Mouse (Mus musculus): ENCODE measurements around the gene Gdpgp1. TPM values are rescaled to one million over a fixed set of nuclear protein-coding genes. Genes with fewer than 3 reads are reported as not detected.
A peak's percentile ranks its signal among the peaks of the same experiment; 100 is the strongest.

The Gdpgp1 gene
- polyA plus RNA-seq, 1 experiment from 2014 or later, result 5.6 TPM

DNA sequence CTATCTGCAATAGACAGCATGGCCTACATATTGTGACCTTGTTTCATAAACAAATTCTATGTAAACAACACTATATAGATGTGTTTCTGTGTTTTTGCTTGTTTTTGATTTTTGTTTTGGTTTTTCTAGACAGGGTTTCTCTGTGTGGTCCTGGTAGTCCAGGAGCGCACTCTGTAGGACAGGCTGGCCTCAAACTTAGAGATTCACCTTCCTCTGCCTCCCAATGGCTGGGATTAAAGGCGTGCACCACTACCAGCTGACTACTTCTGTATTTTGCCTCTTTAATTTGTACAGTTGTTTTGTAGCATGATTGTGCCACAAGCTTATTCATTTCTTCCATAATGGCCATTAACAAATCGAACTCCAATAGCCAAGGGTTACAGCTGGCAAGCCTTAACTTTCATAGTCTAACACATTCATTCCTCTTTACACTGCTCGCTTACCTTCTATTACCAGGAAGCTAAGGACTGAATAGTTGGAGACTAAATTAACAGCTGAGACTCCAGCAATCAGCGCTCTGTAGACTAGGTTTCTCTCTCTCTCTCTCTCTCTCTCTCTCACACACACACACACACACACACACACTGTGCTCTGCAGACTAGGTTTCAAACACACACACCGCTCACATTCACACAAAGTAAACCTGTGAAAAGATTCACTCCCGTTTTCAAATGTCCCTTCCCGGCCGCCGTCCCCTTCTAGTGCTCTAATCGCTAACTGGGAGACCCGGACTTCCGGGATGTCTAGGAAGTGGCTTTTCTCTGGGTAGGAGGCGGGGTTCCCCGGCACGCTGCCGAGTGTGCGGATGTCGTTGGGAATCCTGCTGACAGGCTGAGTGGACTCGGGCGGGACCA is 36.5 kb downstream of the Gdpgp1 start, which contains the start of gene Vps33b:
Gene Vps33b (plus strand): TSS at position 753 of the 854 bp plus-strand sequence.
- Histone ChIP-seq H3K4me1 (replicated peaks; ENCODE audit: control insufficient read depth, insufficient read depth, low read length) (0 out of 2 replicates have a peak, but pooled peaks cover 2% of the 10 kb centered on the region), H3K4me3 (ENCODE audit: low read depth, low read length) (peak within 1 kb of the TSS; percentile 87), H3K9me3 (ENCODE audit: control insufficient read depth, low read length) (no peaks in the 10 kb centered on the region), H3K27me3 (ENCODE audit: control insufficient read depth, insufficient read depth, low read length) (no peaks in the 10 kb centered on the region), H3K4me2 (replicated peaks; ENCODE audit: low read depth, low read length) (peak within 1 kb of the TSS; percentile 87), H3K36me3 (ENCODE audit: control insufficient read depth, insufficient read depth, low read length) (peaks cover 10% of the 10 kb centered on the region), H3K27ac (ENCODE audit: low read depth, low read length) (peak within 1 kb of the TSS; percentile 56; the same call in 1 of the 2 replicates), H3K9ac (ENCODE audit: low read depth, low read length) (peak within 1 kb of the TSS; percentile 74)
- WGBS, result 5% methylated on average over 21 of the region's 21 CpGs
- DNase-seq (ENCODE audit: low spot score), result peak; percentile 97
- peak; percentile 92 for ATAC-seq (ENCODE audit: low FRiP score)

DNA sequence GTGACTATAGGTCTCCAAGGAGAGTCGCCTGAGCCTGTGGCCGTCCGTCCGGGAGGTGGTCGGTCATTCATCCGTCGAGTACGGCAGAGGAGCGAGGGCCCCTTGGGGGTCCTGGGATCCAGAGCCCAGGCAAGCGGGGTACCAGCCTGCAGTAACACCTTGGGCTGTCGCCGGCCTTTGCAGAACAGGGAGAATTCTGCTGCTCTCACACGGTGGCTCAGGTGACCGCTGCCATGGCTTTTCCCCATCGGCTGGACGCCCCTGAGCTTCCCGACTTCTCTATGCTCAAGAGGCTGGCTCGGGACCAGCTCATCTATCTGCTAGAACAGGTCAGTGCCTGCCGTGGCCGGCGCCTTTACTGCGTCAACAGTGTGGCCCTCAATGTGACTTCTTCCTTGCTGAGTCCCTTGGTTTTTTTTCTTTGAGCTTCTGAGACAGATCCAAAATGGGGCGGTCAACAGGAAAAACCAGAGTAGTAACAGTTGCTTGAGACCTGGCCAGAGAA is 37.1 kb downstream of the Gdpgp1 start:
- peak overlapping the region; percentile 87 for H3K4me3 ChIP-seq (ENCODE audit: low read depth, low read length)
- no peaks in the 10 kb centered on the region for H3K27me3 ChIP-seq (ENCODE audit: control insufficient read depth, insufficient read depth, low read length)
- peak overlapping the region; percentile 56; the same call in 1 of the 2 replicates for H3K27ac ChIP-seq (ENCODE audit: low read depth, low read length)
- peak overlapping the region; percentile 87 for H3K4me2 ChIP-seq (replicated peaks; ENCODE audit: low read depth, low read length)
- DNase-seq (ENCODE audit: low spot score), result no peak
- ATAC-seq (ENCODE audit: low FRiP score), result peak; percentile 70
- H3K4me1 ChIP-seq (replicated peaks; ENCODE audit: control insufficient read depth, insufficient read depth, low read length), result 0 out of 2 replicates have a peak, but pooled peaks cover 2% of the 10 kb centered on the region
- peaks cover 3% of the 10 kb centered on the region for H3K9me3 ChIP-seq (ENCODE audit: control insufficient read depth, low read length)
- H3K36me3 ChIP-seq (ENCODE audit: control insufficient read depth, insufficient read depth, low read length), result peaks cover 16% of the 10 kb centered on the region
- WGBS, result 2% methylated on average over 23 of the region's 23 CpGs
- H3K9ac ChIP-seq (ENCODE audit: low read depth, low read length), result peak overlapping the region; percentile 74

GRCm38 (mm10) chr7:80273456-80273855 is 40.8 kb downstream of the Gdpgp1 start:
- WGBS, result 89% methylated on average over 2 of the region's 2 CpGs
- DNase-seq (ENCODE audit: low spot score), result no peak
- Histone ChIP-seq H3K4me1 (replicated peaks; ENCODE audit: control insufficient read depth, insufficient read depth, low read length) (0 out of 2 replicates have a peak, but pooled peaks cover 2% of the 10 kb centered on the region), H3K9me3 (ENCODE audit: control insufficient read depth, low read length) (peaks cover 9% of the 10 kb centered on the region), H3K27me3 (ENCODE audit: control insufficient read depth, insufficient read depth, low read length) (no peaks in the 10 kb centered on the region), H3K27ac (ENCODE audit: low read depth, low read length) (no peak overlapping the region), H3K4me2 (replicated peaks; ENCODE audit: low read depth, low read length) (no peak overlapping the region), H3K4me3 (ENCODE audit: low read depth, low read length) (no peak overlapping the region), H3K36me3 (ENCODE audit: control insufficient read depth, insufficient read depth, low read length) (peaks cover 21% of the 10 kb centered on the region), H3K9ac (ENCODE audit: low read depth, low read length) (no peak overlapping the region)
- no peak for ATAC-seq (ENCODE audit: low FRiP score)

DNA sequence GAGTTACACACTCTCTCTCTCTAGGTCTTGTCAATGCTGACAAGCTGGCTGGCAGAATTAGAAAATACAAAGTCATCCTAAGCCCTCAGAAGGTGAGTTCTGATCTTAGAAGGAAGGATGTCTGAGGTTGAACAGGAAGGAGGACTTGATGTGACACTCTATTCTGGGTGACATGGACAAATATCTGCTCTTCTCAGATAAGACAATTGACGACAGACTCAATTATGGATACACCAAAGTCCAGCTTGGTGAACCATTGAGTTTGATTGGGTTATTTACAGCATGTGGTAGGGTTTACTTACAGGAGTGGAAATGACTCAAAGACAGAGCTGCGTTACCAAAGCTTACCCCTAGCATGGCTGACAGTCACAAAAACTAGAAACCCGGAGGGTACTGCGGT is 43.7 kb downstream of the Gdpgp1 start:
- Histone ChIP-seq H3K9ac (ENCODE audit: low read depth, low read length) (no peak overlapping the region), H3K36me3 (ENCODE audit: control insufficient read depth, insufficient read depth, low read length) (peaks cover 21% of the 10 kb centered on the region), H3K27ac (ENCODE audit: low read depth, low read length) (no peak overlapping the region), H3K4me3 (ENCODE audit: low read depth, low read length) (no peak overlapping the region), H3K4me2 (replicated peaks; ENCODE audit: low read depth, low read length) (no peak overlapping the region), H3K4me1 (replicated peaks; ENCODE audit: control insufficient read depth, insufficient read depth, low read length) (no peaks in the 10 kb centered on the region), H3K9me3 (ENCODE audit: control insufficient read depth, low read length) (peaks cover 9% of the 10 kb centered on the region), H3K27me3 (ENCODE audit: control insufficient read depth, insufficient read depth, low read length) (no peaks in the 10 kb centered on the region)
- no peak for ATAC-seq (ENCODE audit: low FRiP score)
- 98% methylated on average over 4 of the region's 4 CpGs for WGBS
- DNase-seq (ENCODE audit: low spot score), result no peak

- WGBS, result 81% methylated on average over 10 of the region's 10 CpGs
- no peaks in the 10 kb centered on the region for H3K27me3 ChIP-seq (ENCODE audit: control insufficient read depth, insufficient read depth, low read length)
- H3K4me1 ChIP-seq (replicated peaks; ENCODE audit: control insufficient read depth, insufficient read depth, low read length), result no peaks in the 10 kb centered on the region
- no peak overlapping the region for H3K9ac ChIP-seq (ENCODE audit: low read depth, low read length)
- DNase-seq (ENCODE audit: low spot score) (no peak), ATAC-seq (ENCODE audit: low FRiP score) (no peak)
- no peak overlapping the region for H3K4me2 ChIP-seq (replicated peaks; ENCODE audit: low read depth, low read length)
- no peak overlapping the region for H3K4me3 ChIP-seq (ENCODE audit: low read depth, low read length)
- peaks cover 7% of the 10 kb centered on the region for H3K36me3 ChIP-seq (ENCODE audit: control insufficient read depth, insufficient read depth, low read length)
- no peak overlapping the region for H3K27ac ChIP-seq (ENCODE audit: low read depth, low read length)
- peaks cover 3% of the 10 kb centered on the region for H3K9me3 ChIP-seq (ENCODE audit: control insufficient read depth, low read length)
Observed at GRCm38 (mm10) chr7:80280032-80280431, 47.4 kb downstream of the Gdpgp1 start.

DNA sequence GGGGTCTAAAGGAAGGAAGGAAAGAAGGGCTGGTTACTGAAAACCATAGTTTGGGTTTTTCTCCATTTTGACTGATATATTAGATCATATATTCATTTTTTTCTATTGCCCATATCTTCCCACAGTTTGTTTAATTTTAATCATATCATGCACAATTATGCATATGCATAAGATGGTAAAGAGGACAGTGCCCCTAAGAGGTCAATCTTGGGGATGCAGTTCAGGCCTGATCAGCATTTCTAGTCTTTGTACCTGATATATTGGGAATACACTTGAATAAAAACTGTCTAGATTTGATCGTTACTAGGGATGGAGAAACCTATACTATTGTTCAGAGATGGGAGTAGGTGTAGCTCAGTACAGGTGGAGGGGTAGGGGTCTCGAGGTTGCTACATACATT is 48.3 kb downstream of the Gdpgp1 start:
- no peak for DNase-seq (ENCODE audit: low spot score)
- H3K9ac ChIP-seq (ENCODE audit: low read depth, low read length), result no peak overlapping the region

DNA sequence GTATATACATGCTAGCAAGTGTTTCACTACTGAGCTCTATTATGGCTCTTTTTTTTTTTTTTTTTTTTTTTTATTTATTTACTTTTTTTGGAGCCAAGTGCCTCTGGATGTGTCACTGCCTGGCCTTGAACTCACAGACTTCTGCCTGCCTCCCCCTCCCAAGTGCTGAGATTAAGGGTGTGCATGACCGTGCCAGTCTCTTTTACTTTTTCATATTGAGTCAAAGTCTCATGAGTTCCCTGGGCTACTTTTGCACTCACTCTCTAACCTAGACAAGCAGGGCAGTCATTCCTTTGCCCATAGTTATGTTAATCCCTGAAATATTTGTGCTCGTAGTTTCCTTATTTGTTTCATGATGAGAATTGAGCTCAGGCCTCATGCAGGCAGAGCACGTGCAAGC is 49.0 kb downstream of the Gdpgp1 start:
- H3K4me2 ChIP-seq (replicated peaks; ENCODE audit: low read depth, low read length), result no peak overlapping the region
- no peak overlapping the region for H3K4me3 ChIP-seq (ENCODE audit: low read depth, low read length)
- H3K27ac ChIP-seq (ENCODE audit: low read depth, low read length), result no peak overlapping the region
- WGBS, result 88% methylated on average over 3 of the region's 3 CpGs
- H3K9me3 ChIP-seq (ENCODE audit: control insufficient read depth, low read length), result no peaks in the 10 kb centered on the region
- 0 out of 2 replicates have a peak, but pooled peaks cover 2% of the 10 kb centered on the region for H3K36me3 ChIP-seq (ENCODE audit: control insufficient read depth, insufficient read depth, low read length)
- H3K27me3 ChIP-seq (ENCODE audit: control insufficient read depth, insufficient read depth, low read length), result no peaks in the 10 kb centered on the region
- no peak for ATAC-seq (ENCODE audit: low FRiP score)
- no peaks in the 10 kb centered on the region for H3K4me1 ChIP-seq (replicated peaks; ENCODE audit: control insufficient read depth, insufficient read depth, low read length)
- no peak overlapping the region for H3K9ac ChIP-seq (ENCODE audit: low read depth, low read length)
- DNase-seq (ENCODE audit: low spot score), result no peak

More for the DNA sequence above, 48.3 kb downstream of the Gdpgp1 start:
- no peak overlapping the region for H3K4me3 ChIP-seq (ENCODE audit: low read depth, low read length)
- no peaks in the 10 kb centered on the region for H3K27me3 ChIP-seq (ENCODE audit: control insufficient read depth, insufficient read depth, low read length)
- H3K27ac ChIP-seq (ENCODE audit: low read depth, low read length), result no peak overlapping the region
- H3K36me3 ChIP-seq (ENCODE audit: control insufficient read depth, insufficient read depth, low read length), result peaks cover 2% of the 10 kb centered on the region; the same call in 1 of the 2 replicates
- no peaks in the 10 kb centered on the region for H3K9me3 ChIP-seq (ENCODE audit: control insufficient read depth, low read length)
- no peak overlapping the region for H3K4me2 ChIP-seq (replicated peaks; ENCODE audit: low read depth, low read length)
- 90% methylated on average over 2 of the region's 2 CpGs for WGBS
- no peaks in the 10 kb centered on the region for H3K4me1 ChIP-seq (replicated peaks; ENCODE audit: control insufficient read depth, insufficient read depth, low read length)
- no peak for ATAC-seq (ENCODE audit: low FRiP score)

DNA sequence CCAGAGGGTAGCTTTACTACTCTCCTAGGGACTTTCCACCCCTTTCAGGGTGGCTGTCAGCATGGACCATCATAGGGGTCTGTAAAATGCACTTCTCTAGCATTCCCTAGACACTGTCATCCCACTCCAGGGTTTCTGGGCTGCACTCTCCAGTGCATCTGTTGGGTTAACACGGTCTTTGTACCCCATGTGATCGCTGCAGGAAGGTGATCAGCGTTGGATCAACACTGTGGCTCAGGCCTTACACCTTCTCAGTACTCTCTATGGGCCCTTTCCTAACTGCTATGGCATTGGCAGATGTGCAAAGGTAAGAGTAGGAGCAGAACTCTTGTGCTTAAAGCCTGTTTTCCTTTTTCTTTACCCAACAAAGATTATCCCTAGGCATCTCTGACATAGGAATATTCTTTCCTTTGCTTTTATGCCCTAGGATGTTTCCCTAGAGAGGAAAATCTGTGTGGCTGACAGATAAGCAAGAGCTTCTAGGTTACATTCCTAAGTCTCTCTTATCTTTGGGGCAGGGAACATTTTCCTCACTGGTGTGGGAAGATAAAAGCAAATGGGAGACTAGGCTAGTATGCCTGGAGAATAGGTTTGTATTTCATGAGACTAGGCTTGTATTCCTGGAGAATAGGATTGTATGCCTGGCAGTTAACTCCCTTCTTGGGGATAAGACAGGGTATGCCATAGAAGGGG is 50.7 kb downstream of the Gdpgp1 start:
- Histone ChIP-seq H3K4me2 (replicated peaks; ENCODE audit: low read depth, low read length) (no peak overlapping the region), H3K27ac (ENCODE audit: low read depth, low read length) (no peak overlapping the region), H3K9me3 (ENCODE audit: control insufficient read depth, low read length) (no peaks in the 10 kb centered on the region), H3K4me3 (ENCODE audit: low read depth, low read length) (no peak overlapping the region), H3K4me1 (replicated peaks; ENCODE audit: control insufficient read depth, insufficient read depth, low read length) (no peaks in the 10 kb centered on the region), H3K36me3 (ENCODE audit: control insufficient read depth, insufficient read depth, low read length) (0 out of 2 replicates have a peak, but pooled peaks cover 2% of the 10 kb centered on the region), H3K27me3 (ENCODE audit: control insufficient read depth, insufficient read depth, low read length) (no peaks in the 10 kb centered on the region), H3K9ac (ENCODE audit: low read depth, low read length) (no peak overlapping the region)
- DNase-seq (ENCODE audit: low spot score) (no peak), ATAC-seq (ENCODE audit: low FRiP score) (no peak)
- 79% methylated on average over 3 of the region's 3 CpGs for WGBS
